Mouse (Mus musculus): ENCODE results near the gene Ddx39b.

DNA sequence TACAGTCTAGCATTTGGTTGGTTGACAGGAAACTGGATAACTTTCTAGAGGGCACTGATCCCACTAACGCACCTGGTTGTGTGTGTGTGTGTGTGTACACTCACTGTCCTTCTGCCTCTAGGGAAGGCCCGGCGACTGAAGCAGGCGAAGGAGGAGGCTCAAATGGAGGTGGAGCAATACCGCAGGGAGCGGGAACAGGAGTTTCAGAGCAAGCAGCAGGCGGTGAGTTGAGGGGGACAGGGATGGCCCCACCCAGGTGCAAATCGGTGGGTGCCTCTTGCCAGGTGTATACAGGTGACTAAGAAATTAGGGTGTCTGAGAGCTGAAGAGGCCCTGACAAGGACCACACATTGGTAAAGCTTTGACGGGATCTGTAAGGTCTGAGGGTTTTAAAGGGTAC, 4.5 kb upstream of the Ddx39b start:
- TF ChIP-seq GATA1 (IDR thresholded peaks at IDR 0.05; ENCODE audit: borderline replicate concordance, low read length) (no peak), FLI1 (IDR thresholded peaks at IDR 0.05; ENCODE audit: low read length) (no peak)

All from megakaryocyte, embryonic 14.5 days (primary cell).